Mouse (Mus musculus) hindbrain, embryonic 14.5 days (tissue): ENCODE results near the gene Slc25a54. TPM values are rescaled to one million over a fixed set of nuclear protein-coding genes. Genes with fewer than 3 reads are reported as not detected.

Experiments used
- ATAC-seq: fragments of 200-750 bp; cut with Nextera tagmentation; 2 replicates; pipeline ENCODE4 v1.8.0; 2017; ENCODE audit warnings: moderate number of reproducible peaks, mild to moderate bottlenecking, moderate TSS enrichment, moderate library complexity; ENCODE audit not compliant: low FRiP score
- DNase-seq: peaks from one replicate; pipeline ENCODE4 v3.0.0-alpha.2; 2015; ENCODE audit warnings: low spot score
- H3K27ac ChIP-seq: fragments of 300-500 bp; sonication (generic); 2 replicates; pipeline ENCODE4 v1.5.1; 2014; ENCODE audit warnings: mild to moderate bottlenecking, moderate library complexity
- H3K27me3 ChIP-seq: fragments of 300-500 bp; sonication (generic); 2 replicates; pipeline ENCODE4 v1.6.1; 2014; ENCODE audit warnings: mild to moderate bottlenecking, low read length, mixed read lengths; ENCODE audit not compliant: control insufficient read depth, insufficient read depth
- H3K36me3 ChIP-seq: fragments of 300-500 bp; sonication (generic); replicated peaks from 2 replicates; pipeline ENCODE4 v1.6.1; 2014; ENCODE audit not compliant: control insufficient read depth, insufficient read depth
- H3K4me1 ChIP-seq: fragments of 300-500 bp; sonication (generic); replicated peaks from 2 replicates; pipeline ENCODE4 v1.6.1; 2014; ENCODE audit warnings: antibody characterized with exemption, low read length, mixed read lengths; ENCODE audit not compliant: control insufficient read depth, insufficient read depth
- H3K4me2 ChIP-seq: fragments of 300-500 bp; sonication (generic); replicated peaks from 2 replicates; pipeline ENCODE4 v1.6.1; 2014; ENCODE audit warnings: mild to moderate bottlenecking, moderate library complexity
- H3K4me3 ChIP-seq: fragments of 300-500 bp; sonication (generic); replicated peaks from 2 replicates; pipeline ENCODE4 v1.5.1; 2014; ENCODE audit warnings: mild to moderate bottlenecking, low read length
- H3K9ac ChIP-seq: fragments of 300-500 bp; sonication (generic); 2 replicates; pipeline ENCODE4 v1.6.1; 2014
- H3K9me3 ChIP-seq: fragments of 300-500 bp; sonication (generic); 2 replicates; pipeline ENCODE4 v1.6.1; 2016; ENCODE audit warnings: low read length; ENCODE audit not compliant: control insufficient read depth
- WGBS: fragments of 180-500 bp; shearing (Covaris S2); extraction: QIAGEN DNeasy Blood & Tissue Kit; methylation state at CpG from one replicate; pipeline ENCODE4 v1.1.7; 2014; 5-methylcytosine and 5-hydroxymethylcytosine counted together
- polyA plus RNA-seq: library from polyadenylated mRNA; unstranded; fragments of >200 nt; fragmentation: Nextera tagmentation; extraction: Ambion mirVana; gene quantifications from 2 replicates; pipeline ENCODE4 v1.2.1, GENCODE M21; 2014

The Slc25a54 gene
- polyA plus RNA-seq, 1 experiment from 2014 or later: not detected

DNA sequence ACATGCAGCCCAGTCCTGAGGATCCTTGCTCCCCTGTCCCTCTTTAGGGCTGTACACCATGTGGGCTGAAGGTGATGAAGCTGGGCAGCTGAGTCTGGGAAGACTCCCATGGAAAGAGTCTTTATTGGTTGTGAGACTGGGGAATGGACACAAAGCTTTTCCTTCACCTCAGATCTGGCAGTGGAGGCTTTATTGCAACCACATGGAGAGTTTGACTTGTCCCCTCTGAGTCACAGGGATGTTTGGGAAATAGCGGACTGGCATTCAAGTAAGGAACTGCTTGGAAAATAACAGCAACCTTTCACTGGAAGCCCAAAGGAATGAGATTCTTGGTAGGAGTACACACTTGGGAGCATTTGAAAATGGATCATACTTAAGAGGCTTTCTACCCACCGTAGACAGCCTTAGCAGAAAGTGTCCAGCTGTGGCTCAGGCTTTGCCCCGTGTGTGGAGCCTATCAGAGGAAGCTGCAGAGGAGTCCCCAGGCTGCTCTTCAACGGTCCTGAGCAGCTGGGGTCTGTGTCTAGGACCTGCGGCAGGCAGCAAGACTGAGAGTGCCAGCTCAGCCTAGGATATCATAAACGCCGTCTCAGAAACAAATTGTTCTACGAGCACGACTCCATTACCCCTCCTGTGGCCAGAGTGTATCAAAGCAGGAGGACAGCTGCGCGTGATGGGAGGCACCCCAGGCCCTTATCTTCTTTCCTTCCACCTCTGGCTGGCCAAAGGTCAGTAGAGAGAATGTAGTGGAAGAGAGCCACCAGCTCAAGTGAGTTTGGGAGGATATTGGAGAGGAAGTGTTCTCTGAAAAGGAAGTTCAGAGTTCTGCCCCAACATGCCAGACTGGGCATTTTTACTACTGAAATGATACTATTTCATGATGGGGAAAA, 29.0 kb upstream of the Slc25a54 start:
- Histone ChIP-seq H3K27me3 (no peaks in the 10 kb centered on the region), H3K4me2 (no peak overlapping the region), H3K36me3 (no peaks in the 10 kb centered on the region), H3K27ac (no peak overlapping the region), H3K9me3 (no peaks in the 10 kb centered on the region), H3K9ac (no peak overlapping the region), H3K4me1 (no peaks in the 10 kb centered on the region), H3K4me3 (no peak overlapping the region)
- ATAC-seq (no peak), DNase-seq (no peak)
- WGBS: 60% methylated on average over 11 of the region's 11 CpGs

- no peak overlapping the region for H3K27ac ChIP-seq
- no peaks in the 10 kb centered on the region for H3K4me1 ChIP-seq
- H3K9ac ChIP-seq: no peak overlapping the region
- WGBS: 87% methylated on average over 6 of the region's 6 CpGs
- H3K9me3 ChIP-seq: no peaks in the 10 kb centered on the region
- no peaks in the 10 kb centered on the region for H3K36me3 ChIP-seq
- H3K4me3 ChIP-seq: no peak overlapping the region
- DNase-seq (no peak), ATAC-seq (no peak)
- H3K27me3 ChIP-seq: no peaks in the 10 kb centered on the region
- H3K4me2 ChIP-seq: no peak overlapping the region
These were observed 28.3 kb upstream of the Slc25a54 start for GRCm38 (mm10) chr3:109051946-109052331.

- Histone ChIP-seq H3K36me3 (no peaks in the 10 kb centered on the region), H3K4me3 (no peak overlapping the region), H3K27ac (no peak overlapping the region), H3K9me3 (no peaks in the 10 kb centered on the region), H3K27me3 (no peaks in the 10 kb centered on the region), H3K9ac (no peak overlapping the region), H3K4me2 (no peak overlapping the region), H3K4me1 (no peaks in the 10 kb centered on the region)
- 79% methylated on average over 8 of the region's 8 CpGs for WGBS
- no peak for DNase-seq
- no peak for ATAC-seq
These were observed 20.4 kb upstream of the Slc25a54 start for GRCm38 (mm10) chr3:109059903-109060302.

- ATAC-seq (no peak), DNase-seq (no peak)
- H3K27ac ChIP-seq: no peak overlapping the region
- WGBS: 79% methylated on average over 7 of the region's 7 CpGs
- no peaks in the 10 kb centered on the region for H3K9me3 ChIP-seq
- no peak overlapping the region for H3K4me3 ChIP-seq
- H3K4me2 ChIP-seq: no peak overlapping the region
- no peaks in the 10 kb centered on the region for H3K36me3 ChIP-seq
- no peak overlapping the region for H3K9ac ChIP-seq
- H3K4me1 ChIP-seq: no peaks in the 10 kb centered on the region
- H3K27me3 ChIP-seq: no peaks in the 10 kb centered on the region
These were observed 17.9 kb upstream of the Slc25a54 start for GRCm38 (mm10) chr3:109062391-109062790.

- Histone ChIP-seq H3K36me3 (no peaks in the 10 kb centered on the region), H3K27ac (no peak overlapping the region), H3K9me3 (no peaks in the 10 kb centered on the region), H3K9ac (no peak overlapping the region), H3K27me3 (no peaks in the 10 kb centered on the region), H3K4me2 (no peak overlapping the region), H3K4me1 (no peaks in the 10 kb centered on the region), H3K4me3 (no peak overlapping the region)
- no peak for ATAC-seq
- DNase-seq: peak; percentile 84
- WGBS: 3% methylated on average over 6 of the region's 6 CpGs
These were observed 17.3 kb upstream of the Slc25a54 start for GRCm38 (mm10) chr3:109062989-109063388.

DNA sequence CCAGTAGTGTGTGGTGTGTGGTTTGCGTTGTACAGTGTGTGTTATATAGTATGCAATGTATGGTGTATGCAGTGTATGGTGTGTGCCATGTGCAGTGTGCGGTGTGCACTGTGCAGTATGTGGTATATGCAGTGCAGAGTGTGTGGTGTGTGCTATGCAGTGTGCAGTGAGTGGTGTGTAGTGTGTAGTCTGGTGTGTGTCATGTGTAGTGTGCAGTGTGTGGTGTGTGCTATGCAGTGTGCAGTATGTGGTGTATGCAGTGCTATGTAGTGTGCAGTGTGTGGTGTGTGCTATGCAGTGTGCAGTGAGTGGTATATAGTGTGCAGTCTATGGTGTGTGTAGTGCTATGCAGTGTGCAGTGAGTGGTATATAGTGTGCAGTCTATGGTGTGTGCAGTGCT, 4.1 kb downstream of the Slc25a54 start:
- DNase-seq: no peak
- 97% methylated on average over 2 of the region's 2 CpGs for WGBS
- H3K9me3 ChIP-seq: no peaks in the 10 kb centered on the region
- no peak overlapping the region for H3K4me2 ChIP-seq
- no peak overlapping the region for H3K4me3 ChIP-seq
- ATAC-seq: no peak
- no peaks in the 10 kb centered on the region for H3K4me1 ChIP-seq
- no peak overlapping the region for H3K27ac ChIP-seq
- H3K9ac ChIP-seq: no peak overlapping the region
- H3K27me3 ChIP-seq: no peaks in the 10 kb centered on the region
- H3K36me3 ChIP-seq: no peaks in the 10 kb centered on the region

GRCm38 (mm10) chr3:109088460-109088859, 8.2 kb downstream of the Slc25a54 start:
- no peaks in the 10 kb centered on the region for H3K27me3 ChIP-seq
- no peak for ATAC-seq
- no peak for DNase-seq

GRCm38 (mm10) chr3:109104702-109105101, 24.4 kb downstream of the Slc25a54 start:
- Histone ChIP-seq H3K36me3 (no peaks in the 10 kb centered on the region), H3K27me3 (no peaks in the 10 kb centered on the region), H3K4me2 (no peak overlapping the region), H3K4me3 (no peak overlapping the region), H3K9ac (no peak overlapping the region), H3K27ac (no peak overlapping the region), H3K9me3 (no peaks in the 10 kb centered on the region), H3K4me1 (no peaks in the 10 kb centered on the region)
- 68% methylated on average over 8 of the region's 8 CpGs for WGBS
- no peak for DNase-seq
- ATAC-seq: no peak

More at GRCm38 (mm10) chr3:109088460-109088859, 8.2 kb downstream of the Slc25a54 start:
- 10% methylated on average over 2 of the region's 2 CpGs for WGBS
- no peak overlapping the region for H3K4me3 ChIP-seq
- no peak overlapping the region for H3K4me2 ChIP-seq
- no peaks in the 10 kb centered on the region for H3K9me3 ChIP-seq
- no peak overlapping the region for H3K27ac ChIP-seq
- no peaks in the 10 kb centered on the region for H3K4me1 ChIP-seq
- H3K36me3 ChIP-seq: no peaks in the 10 kb centered on the region
- H3K9ac ChIP-seq: no peak overlapping the region

DNA sequence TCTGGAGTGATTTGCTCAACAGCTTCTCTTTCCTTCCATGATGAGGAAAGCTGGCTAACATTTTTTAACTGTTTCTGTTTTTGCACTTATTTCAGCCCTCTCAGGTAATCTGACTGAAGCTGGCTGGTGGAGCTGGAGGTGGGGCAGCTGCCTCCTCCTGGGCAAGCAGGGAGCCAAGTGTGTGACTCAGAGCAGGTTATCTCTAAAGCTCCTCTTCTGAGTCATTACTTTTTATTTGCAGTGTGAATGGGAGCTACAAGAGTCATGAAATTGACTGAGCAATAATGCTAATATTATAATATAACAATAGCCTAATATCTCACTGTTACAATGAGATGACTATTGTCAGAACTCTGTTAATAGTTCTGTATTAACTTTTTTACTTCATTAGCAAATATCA, 36.9 kb downstream of the Slc25a54 start:
- no peaks in the 10 kb centered on the region for H3K27me3 ChIP-seq
- no peak overlapping the region for H3K4me2 ChIP-seq
- no peak overlapping the region for H3K27ac ChIP-seq
- no peaks in the 10 kb centered on the region for H3K36me3 ChIP-seq
- H3K4me3 ChIP-seq: no peak overlapping the region
- ATAC-seq: no peak
- peaks cover 4% of the 10 kb centered on the region; the same call in 1 of the 2 replicates for H3K4me1 ChIP-seq
- H3K9me3 ChIP-seq: 0 out of 2 replicates have a peak, but pooled peaks cover 3% of the 10 kb centered on the region
- no peak for DNase-seq
- H3K9ac ChIP-seq: no peak overlapping the region
